Mouse (Mus musculus) intestine, embryonic 14.5 days (tissue): ENCODE measurements at regions not wholly inside any gene's neighbourhood (a gene's known extent, or its start where the extent isn't known, plus 50 kb on each side); places are given as distances from the start of the nearest gene placed in this dataset.

ENCODE experiments used
- ATAC-seq: fragments of 200-750 bp; cut with Nextera tagmentation; replicated peaks from 2 replicates; pipeline ENCODE4 v1.8.0; 2017; ENCODE audit warnings: low read depth, moderate number of reproducible peaks, moderate TSS enrichment, moderate library complexity; ENCODE audit not compliant: low FRiP score, low TSS enrichment
- DNase-seq: peaks from one replicate; pipeline ENCODE4 v3.0.0-alpha.2; 2018; ENCODE audit warnings: low spot score
- H3K27ac ChIP-seq: fragments of 300-500 bp; sonication (generic); 2 replicates; pipeline ENCODE4 v1.5.1; 2014; ENCODE audit warnings: low read depth, mild to moderate bottlenecking, control low read depth
- H3K27me3 ChIP-seq: fragments of 300-500 bp; sonication (generic); replicated peaks from 2 replicates; pipeline ENCODE4 v1.6.1; 2014; ENCODE audit warnings: low read length, control low read depth; ENCODE audit not compliant: control insufficient read depth, insufficient read depth
- H3K36me3 ChIP-seq: fragments of 300-500 bp; sonication (generic); 2 replicates; pipeline ENCODE4 v1.6.1; 2014; ENCODE audit warnings: low read length, control low read depth; ENCODE audit not compliant: control insufficient read depth, insufficient read depth
- H3K4me1 ChIP-seq: fragments of 300-500 bp; sonication (generic); replicated peaks from 2 replicates; pipeline ENCODE4 v1.6.1; 2014; ENCODE audit warnings: low read length, control low read depth, mixed read lengths; ENCODE audit not compliant: control insufficient read depth, insufficient read depth
- H3K4me2 ChIP-seq: fragments of 300-500 bp; sonication (generic); 2 replicates; pipeline ENCODE4 v1.6.1; 2014; ENCODE audit warnings: low read length
- H3K4me3 ChIP-seq: fragments of 300-500 bp; sonication (generic); 2 replicates; pipeline ENCODE4 v1.5.1; 2014; ENCODE audit warnings: low read depth, low read length, control low read depth, mixed read lengths
- H3K9ac ChIP-seq: fragments of 300-500 bp; sonication (generic); 2 replicates; pipeline ENCODE4 v1.6.1; 2014; ENCODE audit warnings: mild to moderate bottlenecking, low read length
- H3K9me3 ChIP-seq: fragments of 300-500 bp; sonication (generic); 2 replicates; pipeline ENCODE4 v1.6.1; 2016; ENCODE audit warnings: low read length, control low read depth; ENCODE audit not compliant: control insufficient read depth
- WGBS: fragments of 180-500 bp; shearing (Covaris S2); extraction: QIAGEN DNeasy Blood & Tissue Kit; methylation state at CpG from one replicate; pipeline ENCODE4 v1.1.7; 2014; 5-methylcytosine and 5-hydroxymethylcytosine counted together

DNA sequence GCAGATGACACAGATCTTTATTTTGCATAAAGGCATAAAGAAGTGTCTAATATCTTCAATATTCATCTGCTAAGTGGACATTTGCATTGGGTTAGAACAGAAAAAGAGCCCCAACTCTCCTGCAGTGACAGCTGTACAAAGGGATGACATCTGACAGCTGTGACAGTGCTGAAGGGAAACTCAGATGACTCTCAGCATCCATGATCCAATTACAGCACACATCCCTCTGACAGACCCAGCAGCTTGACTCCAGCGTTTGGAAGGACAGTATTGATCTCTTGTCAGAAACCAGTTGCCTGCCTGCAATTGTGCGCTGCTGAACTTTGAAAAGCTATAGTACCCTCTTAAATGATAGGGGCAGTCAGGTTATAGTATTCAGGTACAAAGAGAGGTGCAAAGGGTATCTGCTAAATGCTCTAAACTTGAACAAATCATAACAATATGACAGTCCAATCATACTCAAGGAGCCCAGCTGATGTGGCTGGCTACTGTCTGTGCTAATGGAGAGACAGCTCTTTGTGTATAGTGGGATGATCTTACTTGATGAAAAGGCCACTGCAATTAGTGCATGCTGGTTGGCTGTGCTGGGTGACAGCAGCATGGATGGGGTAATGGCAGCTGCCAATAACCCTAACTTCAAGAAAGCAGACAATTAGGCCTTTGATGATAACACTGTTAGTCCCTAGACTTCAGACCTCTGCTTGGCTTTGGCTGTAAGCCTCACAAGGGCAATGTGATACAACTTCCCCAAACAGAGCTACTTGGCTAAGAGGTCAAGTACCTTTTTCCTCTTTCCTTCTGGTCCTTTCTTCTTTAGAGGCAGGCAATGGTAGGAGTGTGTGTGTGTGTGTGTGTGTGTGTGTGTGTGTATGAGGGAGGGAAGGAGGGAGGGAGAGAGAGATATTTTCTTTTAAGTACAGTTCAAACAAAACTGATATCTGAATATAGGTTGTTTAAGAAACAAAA, 662.9 kb downstream of the Nr4a2 start:
- no peaks in the 10 kb centered on the region for H3K9me3 ChIP-seq
- H3K4me1 ChIP-seq = no peaks in the 10 kb centered on the region
- H3K36me3 ChIP-seq = no peaks in the 10 kb centered on the region
- no peak overlapping the region for H3K4me2 ChIP-seq
- no peaks in the 10 kb centered on the region for H3K27me3 ChIP-seq
- DNase-seq = no peak
- H3K4me3 ChIP-seq = no peak overlapping the region
- ATAC-seq = no peak
- 64% methylated on average over 2 of the region's 2 CpGs for WGBS
- H3K9ac ChIP-seq = no peak overlapping the region
- no peak overlapping the region for H3K27ac ChIP-seq

- H3K9ac ChIP-seq = no peak overlapping the region
- H3K27ac ChIP-seq = no peak overlapping the region
- H3K27me3 ChIP-seq = no peaks in the 10 kb centered on the region
- H3K4me3 ChIP-seq = no peak overlapping the region
- no peaks in the 10 kb centered on the region for H3K4me1 ChIP-seq
- no peak for ATAC-seq
- H3K9me3 ChIP-seq = no peaks in the 10 kb centered on the region
- 71% methylated on average over 5 of the region's 5 CpGs for WGBS
- no peak overlapping the region for H3K4me2 ChIP-seq
- H3K36me3 ChIP-seq = no peaks in the 10 kb centered on the region
- DNase-seq = no peak
These were observed 664.4 kb downstream of the Nr4a2 start for GRCm38 (mm10) chr2:56459430-56459829.

DNA sequence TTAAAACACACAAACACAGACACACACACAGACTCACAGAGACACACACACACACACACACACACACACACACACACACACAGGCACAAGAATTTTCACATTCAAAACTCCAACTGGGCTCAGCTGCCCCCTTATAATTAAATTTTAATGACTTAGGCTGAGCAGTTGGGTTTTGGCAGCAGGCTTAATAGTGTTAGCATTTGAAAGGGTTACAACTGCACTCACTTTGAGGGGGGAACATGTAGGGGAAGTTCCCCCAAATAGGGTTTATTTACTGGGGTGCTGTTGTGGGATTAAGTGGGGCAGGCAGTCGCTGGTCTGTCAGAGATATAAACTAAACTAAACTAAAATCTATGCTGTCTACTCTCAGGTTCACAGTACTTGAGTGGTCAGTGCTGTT, 666.2 kb downstream of the Nr4a2 start:
- H3K9ac ChIP-seq = no peak overlapping the region
- H3K27me3 ChIP-seq = no peaks in the 10 kb centered on the region
- 27% methylated on average over 1 of the region's 1 CpGs for WGBS
- ATAC-seq (no peak), DNase-seq (no peak)
- no peak overlapping the region for H3K4me2 ChIP-seq
- no peaks in the 10 kb centered on the region for H3K9me3 ChIP-seq
- H3K4me1 ChIP-seq = no peaks in the 10 kb centered on the region
- no peak overlapping the region for H3K4me3 ChIP-seq
- no peaks in the 10 kb centered on the region for H3K36me3 ChIP-seq
- H3K27ac ChIP-seq = no peak overlapping the region

DNA sequence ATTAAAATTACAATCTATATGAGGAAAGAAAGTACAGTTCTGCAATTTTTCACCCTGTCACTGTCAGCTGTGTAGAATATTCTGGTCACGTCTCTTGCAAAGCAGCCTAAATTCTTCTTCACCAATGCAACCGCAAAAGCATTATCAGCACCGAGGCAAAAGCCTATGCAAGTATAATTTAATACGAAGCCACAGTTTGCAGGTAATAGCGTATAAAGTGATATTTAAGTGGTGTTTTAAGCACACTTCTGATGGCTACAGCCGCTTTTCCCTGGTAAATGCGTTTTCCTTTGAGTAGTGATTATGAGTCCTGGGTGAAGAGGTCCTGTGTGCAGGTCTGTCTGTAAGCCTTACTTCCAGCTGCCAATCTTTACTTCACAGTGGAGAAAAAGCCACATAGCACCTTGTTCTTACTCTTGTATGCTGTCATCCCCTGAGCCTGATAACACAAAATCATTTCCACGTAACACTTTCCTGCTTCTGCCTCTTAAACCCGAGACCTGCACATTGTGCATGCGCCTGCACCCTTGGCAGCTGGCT, 667.9 kb downstream of the Nr4a2 start:
- H3K9ac ChIP-seq = no peak overlapping the region
- H3K4me3 ChIP-seq = no peak overlapping the region
- ATAC-seq (no peak), DNase-seq (no peak)
- H3K27ac ChIP-seq = no peak overlapping the region
- no peak overlapping the region for H3K4me2 ChIP-seq
- H3K27me3 ChIP-seq = no peaks in the 10 kb centered on the region
- no peaks in the 10 kb centered on the region for H3K9me3 ChIP-seq
- WGBS = 69% methylated on average over 10 of the region's 10 CpGs
- H3K4me1 ChIP-seq = no peaks in the 10 kb centered on the region
- H3K36me3 ChIP-seq = no peaks in the 10 kb centered on the region

DNA sequence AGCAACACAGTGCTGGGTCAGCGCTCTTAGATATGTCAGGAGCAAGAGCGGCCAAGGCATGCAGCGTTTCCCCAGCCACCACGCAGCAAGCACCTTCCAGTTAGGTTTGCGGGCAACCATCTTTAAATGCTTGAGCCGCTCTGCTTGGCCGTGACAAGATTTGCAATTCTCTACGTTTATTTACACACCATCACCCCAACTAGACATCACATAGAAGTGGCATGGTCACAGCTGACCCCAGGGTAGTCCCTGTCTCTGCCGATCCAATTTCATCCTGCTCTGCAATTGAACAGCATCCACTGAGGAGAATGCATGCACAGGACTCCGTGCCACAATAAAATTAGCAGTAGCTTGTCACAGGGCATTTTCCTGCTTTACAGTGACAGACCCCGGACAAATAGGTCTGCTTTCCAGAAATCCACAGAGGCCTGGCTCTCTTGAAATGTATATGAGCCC, 669.2 kb downstream of the Nr4a2 start:
- Histone ChIP-seq H3K4me2 (peak overlapping the region; percentile 33), H3K27ac (no peak overlapping the region), H3K9me3 (no peaks in the 10 kb centered on the region), H3K4me1 (no peaks in the 10 kb centered on the region), H3K36me3 (no peaks in the 10 kb centered on the region), H3K27me3 (no peaks in the 10 kb centered on the region), H3K4me3 (no peak overlapping the region), H3K9ac (no peak overlapping the region)
- WGBS = 10% methylated on average over 11 of the region's 11 CpGs
- ATAC-seq (no peak), DNase-seq (no peak)

- Histone ChIP-seq H3K27me3 (no peaks in the 10 kb centered on the region), H3K4me3 (no peak overlapping the region), H3K36me3 (no peaks in the 10 kb centered on the region), H3K4me2 (no peak overlapping the region), H3K9me3 (no peaks in the 10 kb centered on the region), H3K4me1 (no peaks in the 10 kb centered on the region), H3K27ac (no peak overlapping the region), H3K9ac (no peak overlapping the region)
- 67% methylated on average over 10 of the region's 10 CpGs for WGBS
- DNase-seq (no peak), ATAC-seq (no peak)
These were observed 682.9 kb downstream of the Nr4a2 start for GRCm38 (mm10) chr2:56440916-56441315.
